Mouse (Mus musculus) left cerebral cortex, postnatal 10 days (tissue): Measurements from ENCODE around the gene Mtcp1. TPM values are rescaled to one million over a fixed set of nuclear protein-coding genes. Genes with fewer than 3 reads are reported as not detected.

ENCODE experiments used
- DNase-seq, 2 experiments: peaks; one replicate each; pipeline ENCODE4 v3.0.0; 2021 to 2022; ENCODE audit warnings: low spot score in 2 of 2, mixed read lengths in 1 of 2; ENCODE audit errors: extremely low spot score in 1 of 2
- intact Hi-C: fragments of 180-260 bp; cut with DNase I; formaldehyde crosslinking; loops from one replicate; pipeline ENCODE4 v1.15.1; 2025
- total RNA-seq, 2 experiments: library from RNA; stranded (reverse); gene quantifications; 2 replicates each; pipeline ENCODE4 v1.2.3; 2021

Gene Mtcp1
- 1 to 10 TPM; 6.6 to 7.2 TPM for total RNA-seq

DNA sequence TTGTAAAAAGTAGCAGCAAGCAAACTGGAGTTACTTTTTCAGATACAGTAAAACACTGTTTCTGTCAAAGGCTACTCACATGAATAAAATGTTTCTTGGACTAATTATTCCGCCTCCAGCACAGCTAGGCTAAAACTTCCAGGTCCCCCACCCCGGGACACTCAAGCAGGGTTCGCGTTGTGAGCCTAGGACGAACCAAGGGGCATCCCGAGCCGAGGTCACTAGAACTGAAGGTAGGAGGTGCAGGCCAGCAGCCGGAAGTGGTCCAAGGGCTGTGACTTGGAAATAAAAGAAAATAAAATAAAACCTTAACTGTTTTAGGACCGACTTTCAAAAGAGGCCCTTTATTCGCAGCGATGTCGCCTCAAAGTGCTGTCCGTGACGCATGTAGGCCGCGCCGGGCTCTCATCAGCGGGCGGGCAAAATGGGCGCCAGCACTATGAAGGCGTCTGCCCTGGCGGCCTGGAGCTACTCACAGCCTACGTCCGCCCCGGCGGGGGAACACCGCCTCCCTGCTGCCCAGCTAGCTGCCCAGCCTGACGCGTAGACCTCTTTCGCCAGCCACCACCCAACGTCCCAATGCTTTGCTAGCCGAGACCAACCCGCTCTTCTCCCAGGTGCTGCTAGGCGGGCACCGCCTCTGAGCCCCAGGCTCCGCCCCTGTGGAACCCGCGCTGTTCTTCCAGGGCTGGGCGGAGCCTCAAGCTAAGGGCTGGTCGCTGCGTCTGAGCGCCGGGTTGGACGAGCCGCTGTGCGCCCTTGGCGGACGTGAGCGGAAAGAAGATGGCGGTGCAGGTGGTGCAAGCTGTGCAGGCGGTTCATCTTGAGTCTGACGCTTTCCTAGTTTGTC lies at the start of gene Mtcp1, which contains the start of the genes Cmc4 and Brcc3:
Mtcp1 (minus strand) TSS at position 653 of the 850 bp plus-strand sequence.
Cmc4 (minus strand) TSS at position 649 of the 850 bp plus-strand sequence.
Brcc3 (plus strand) TSS at position 693 of the 850 bp plus-strand sequence.
- peak; percentile 78 to 92 for DNase-seq
- intact Hi-C loops: no loop called here

DNA sequence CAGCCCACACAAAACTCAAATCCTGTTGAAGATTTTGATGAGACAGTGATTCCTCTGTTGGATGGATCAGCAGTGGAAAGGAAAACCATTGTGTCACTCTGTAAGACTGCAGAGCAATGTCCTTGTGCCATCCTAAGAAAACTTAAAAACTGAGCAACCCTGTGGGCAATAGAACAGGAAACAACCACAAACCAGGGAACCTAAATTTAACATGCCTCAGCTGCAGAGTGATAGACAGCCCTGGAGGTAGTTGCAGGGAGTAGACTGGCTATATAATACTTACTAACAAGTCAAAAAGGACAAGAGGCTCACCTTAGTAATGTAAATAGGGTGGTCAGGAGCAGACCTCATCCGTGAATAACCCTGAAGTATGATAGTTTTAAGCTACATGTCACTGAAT lies 38.2 kb upstream of the Mtcp1 start:
- intact Hi-C loops: no loop called here
- DNase-seq: no peak

DNA sequence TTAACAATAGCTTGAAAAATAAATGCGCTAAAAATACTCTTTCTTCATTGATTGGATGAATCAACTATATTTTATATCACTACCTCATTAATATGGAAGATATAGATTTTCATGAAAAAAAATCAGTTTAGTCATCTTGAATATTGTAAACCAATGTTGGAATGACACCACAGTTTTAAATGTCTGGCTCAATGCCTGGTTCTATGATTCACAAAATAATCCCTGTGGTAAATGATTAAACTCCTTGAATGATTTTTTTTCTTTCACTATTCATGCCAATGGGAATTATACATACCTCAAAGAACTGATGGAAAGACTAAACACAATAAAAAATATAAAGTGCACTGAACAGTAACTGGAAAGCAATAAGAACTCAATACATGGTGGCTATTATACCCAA lies 6.7 kb downstream of the Mtcp1 start:
- intact Hi-C loops: loop anchor here (10.0 kb wide), 1 partner anchor 55 kb away; no protein-coding TSS in a partner anchor
- DNase-seq: no peak

DNA sequence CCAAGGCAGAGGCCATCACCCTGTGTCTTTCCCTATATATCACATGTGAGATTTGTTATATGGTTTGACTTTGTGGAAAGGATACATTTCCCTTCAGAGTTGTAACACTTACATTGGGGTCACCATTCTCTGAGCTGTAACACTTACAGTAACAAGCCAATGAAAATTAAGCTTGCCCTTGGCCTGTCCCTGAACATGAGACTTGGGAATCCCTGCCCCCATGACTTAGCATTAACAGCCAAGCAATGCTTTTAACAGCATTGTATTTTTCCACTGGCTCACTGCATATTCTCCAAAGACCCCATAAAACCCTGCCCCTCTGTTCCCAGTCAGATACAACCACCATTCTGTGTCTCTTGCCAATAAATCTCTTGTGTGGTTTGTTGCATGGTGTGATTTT lies 13.0 kb downstream of the Mtcp1 start:
- intact Hi-C loops: loop anchor here (10.0 kb wide), 1 partner anchor 61 kb away; no protein-coding TSS in a partner anchor
- no peak for DNase-seq

DNA sequence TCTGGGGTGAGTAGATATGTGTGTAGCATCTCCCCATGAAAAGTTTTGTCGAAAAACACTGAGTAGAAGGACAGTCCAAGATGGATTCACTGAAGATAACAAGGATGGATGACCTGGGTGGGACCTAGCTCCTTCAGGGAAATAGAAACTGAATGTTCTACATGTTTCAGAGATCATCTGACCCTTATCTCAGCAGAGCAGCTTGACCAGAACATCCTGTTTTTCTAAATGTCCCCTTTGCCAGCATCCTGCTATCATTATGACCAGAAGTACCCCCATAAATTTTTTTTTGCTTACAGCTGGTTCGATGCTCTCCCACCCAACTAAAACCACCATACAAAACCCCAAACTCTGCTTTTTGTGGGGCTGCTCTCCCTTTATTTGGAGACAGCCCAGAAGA lies 13.7 kb downstream of the Mtcp1 start:
- intact Hi-C loops: loop anchor here (10.0 kb wide), 1 partner anchor 62 kb away; no protein-coding TSS in a partner anchor
- DNase-seq: no peak

DNA sequence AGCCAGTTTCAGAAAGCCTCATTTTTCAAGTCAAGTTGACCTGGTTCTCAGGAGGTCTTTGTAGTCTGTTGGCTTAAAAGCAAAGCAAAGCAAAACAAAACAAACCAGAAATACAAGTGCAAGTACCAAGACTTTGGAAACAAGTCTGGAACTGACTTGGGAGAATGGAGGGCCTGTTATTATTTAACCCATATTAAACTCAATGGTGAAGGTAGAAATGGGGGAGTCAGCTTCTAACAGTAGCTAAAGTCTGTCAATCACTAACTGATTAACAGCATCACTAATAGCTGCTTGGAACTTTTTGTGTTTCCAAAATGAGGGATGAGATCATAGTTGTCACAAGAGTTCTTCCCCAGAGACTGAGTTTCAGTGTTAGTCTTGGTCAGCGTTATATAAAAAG lies 16.9 kb downstream of the Mtcp1 start:
- DNase-seq: no peak
- intact Hi-C loops: no loop called here

DNA sequence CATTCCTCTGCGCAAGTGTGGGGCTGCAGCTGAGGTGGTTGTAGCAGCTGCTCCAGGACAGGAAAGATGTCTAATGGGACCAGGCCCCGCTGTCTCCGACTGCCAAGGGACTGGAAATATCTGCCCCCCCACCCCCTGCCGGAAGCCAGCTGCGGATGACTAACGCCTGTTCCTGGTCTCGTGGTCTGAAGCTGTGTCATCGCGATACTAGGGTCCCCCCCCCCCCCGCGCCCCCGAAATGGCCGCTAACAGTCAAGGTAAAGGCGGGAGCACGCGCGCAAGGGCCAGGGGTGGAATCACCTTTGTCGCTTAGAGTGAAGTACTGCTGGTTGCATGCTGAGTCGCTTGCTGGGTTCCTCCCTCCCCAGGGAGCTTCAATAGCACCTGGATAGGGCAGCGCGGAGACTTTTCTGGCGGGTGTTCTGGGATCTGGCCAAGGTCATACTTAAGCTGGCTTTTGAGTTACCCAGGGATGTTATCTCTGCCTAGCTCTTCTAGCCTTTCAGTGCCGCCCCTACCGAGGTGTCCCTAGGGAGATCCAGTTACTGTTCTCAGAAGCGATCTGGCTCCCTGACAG lies 34.1 kb downstream of the Mtcp1 start, which contains the start of the genes Fundc2 and F8:
Fundc2 (plus strand) TSS at position 205 of the 577 bp plus-strand sequence.
F8 (minus strand) TSS at position 421 of the 577 bp plus-strand sequence.
- peak; percentile 46 to 89 for DNase-seq
- intact Hi-C loops: loop anchor here (5.0 kb wide), 1 partner anchor 130 kb away; the partner anchor contains the start of gene Vbp1

DNA sequence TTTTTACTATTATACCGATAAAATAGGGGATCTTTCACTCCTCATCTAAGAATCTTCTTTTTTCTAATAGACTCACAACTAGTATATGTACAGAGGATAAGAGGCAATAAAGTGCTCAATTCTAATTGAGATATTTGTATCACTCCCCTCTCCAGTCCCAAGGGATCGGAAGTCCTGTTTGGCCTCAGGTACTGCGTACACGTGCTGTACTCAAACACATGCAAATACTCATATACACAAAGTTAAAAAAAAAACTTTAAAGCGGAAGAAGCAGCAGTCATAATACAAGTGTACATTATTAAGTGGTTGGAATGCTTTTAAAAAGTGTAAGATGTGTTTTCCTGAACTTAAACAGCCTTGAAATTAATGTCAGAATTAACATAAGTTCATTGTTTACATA lies 34.7 kb downstream of the Mtcp1 start:
- DNase-seq: no peak
- intact Hi-C loops: loop anchor here (5.0 kb wide), 1 partner anchor 131 kb away; the partner anchor contains the start of gene Vbp1

DNA sequence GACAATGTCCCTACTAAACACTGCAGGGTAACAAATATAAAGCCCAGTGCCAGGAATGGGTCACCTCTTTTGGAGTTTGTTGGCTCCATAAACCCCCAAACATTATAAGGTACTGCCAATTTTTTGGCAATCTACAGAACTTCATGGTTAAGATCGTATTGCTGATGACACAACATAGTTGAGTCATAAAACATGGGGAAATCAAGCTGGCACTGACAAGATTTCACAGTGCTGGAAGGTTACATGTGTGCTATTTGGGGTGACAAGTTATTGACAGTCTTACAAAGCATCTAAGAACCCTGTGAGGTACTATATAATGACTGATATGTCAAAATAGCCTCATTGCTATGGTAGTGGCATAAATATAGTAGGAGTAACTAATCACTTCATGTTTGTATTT lies 35.2 kb downstream of the Mtcp1 start:
- DNase-seq: no peak
- intact Hi-C loops: loop anchor here (5.0 kb wide), 1 partner anchor 131 kb away; the partner anchor contains the start of gene Vbp1

DNA sequence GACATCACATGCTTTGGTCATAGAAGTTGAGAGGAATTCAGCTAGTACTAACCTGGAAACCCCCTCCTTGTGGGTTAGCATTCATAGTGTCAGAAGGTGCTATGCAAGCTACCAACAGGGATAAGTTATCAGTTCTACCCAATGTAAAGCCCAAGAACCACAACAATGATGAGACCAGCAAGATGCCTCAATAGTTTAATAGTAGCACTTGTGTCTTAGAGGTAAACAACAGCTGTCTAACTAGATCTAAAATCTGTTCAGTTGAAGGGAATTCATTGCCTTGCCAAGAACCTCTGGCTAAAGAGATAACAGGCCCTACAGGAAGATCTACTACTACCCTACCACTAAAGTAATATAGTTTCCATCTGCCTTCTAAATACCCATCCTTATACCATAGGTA lies 39.6 kb downstream of the Mtcp1 start:
- intact Hi-C loops: no loop called here
- no peak for DNase-seq

DNA sequence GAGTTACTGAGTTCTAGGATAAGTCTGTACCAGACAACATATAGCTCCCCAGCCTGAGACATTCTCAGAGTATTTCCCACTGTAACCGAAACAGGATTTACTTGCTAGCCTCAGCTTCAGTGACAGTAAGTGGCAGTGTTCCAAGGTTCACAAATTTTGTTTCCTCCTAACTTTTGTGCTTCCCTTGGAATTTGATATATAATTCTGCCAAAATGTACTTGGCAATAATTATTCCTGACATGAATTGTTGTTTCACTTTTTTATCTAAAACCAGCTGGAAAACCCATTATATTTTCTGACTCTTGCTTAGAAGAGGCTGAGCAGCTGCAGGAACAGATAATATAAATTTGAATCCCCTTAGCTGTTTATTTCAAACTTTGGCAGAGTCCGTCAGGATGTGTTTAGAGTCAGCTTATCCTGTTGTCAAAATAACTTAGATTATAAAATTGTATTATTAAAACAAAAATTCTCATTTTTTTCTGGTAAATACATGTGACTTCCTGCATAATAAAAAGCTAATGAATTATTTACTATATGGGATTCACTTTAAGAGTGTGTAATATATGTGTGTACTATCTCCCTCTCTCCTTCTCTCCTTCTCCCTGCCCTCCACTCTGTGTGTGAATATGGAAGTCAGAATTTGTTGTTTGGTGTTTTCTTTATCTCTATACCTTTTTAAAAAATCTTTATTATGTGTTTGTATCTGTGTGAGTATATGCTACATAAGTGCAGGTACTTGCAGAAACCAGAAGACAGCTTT lies 43.5 kb downstream of the Mtcp1 start:
- intact Hi-C loops: no loop called here
- DNase-seq: no peak

DNA sequence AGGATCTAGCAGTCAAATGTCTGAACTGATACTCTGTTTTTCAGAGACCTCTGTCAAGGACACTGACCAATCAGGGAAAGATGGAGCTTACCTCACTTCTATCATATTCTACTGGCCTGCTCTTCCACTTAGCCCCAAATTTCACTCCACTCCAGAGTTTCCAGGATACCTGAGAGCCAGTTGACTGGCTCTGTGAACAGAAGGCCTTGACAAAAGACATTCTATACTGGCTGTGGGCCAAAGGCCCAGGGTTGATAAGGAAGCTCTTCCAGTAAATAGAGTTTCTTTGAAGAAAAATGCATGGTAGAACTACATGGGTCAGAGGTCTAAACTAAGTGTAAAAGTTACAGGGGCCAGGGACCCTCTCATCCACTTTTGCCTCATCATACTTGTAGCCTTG lies 46.2 kb downstream of the Mtcp1 start:
- no peak for DNase-seq
- intact Hi-C loops: no loop called here

Other genes with a start within 250 kb of the Mtcp1 start
- 10 to 100 TPM; 48.3 to 53.9 TPM for gene Fundc2, start 34.2 kb downstream of the Mtcp1 start, total RNA-seq
- 1 to 10 TPM; 1.7 to 2.7 TPM for gene F8, start 34.0 kb downstream of the Mtcp1 start, total RNA-seq
- 10 to 100 TPM; 10.9 to 14.8 TPM for gene Cmc4, start within 50 bp of the Mtcp1 start, total RNA-seq
- 10 to 100 TPM; 35.6 to 36.1 TPM for gene Brcc3, start within 50 bp of the Mtcp1 start, total RNA-seq
- gene Vbp1, start 97.7 kb upstream of the Mtcp1 start, total RNA-seq: 10 to 100 TPM; 81.0 to 88.6 TPM
- 10 to 100 TPM; 35.8 to 36.1 TPM for gene Rab39b, start 161.6 kb upstream of the Mtcp1 start, total RNA-seq